Mouse (Mus musculus) stomach, embryonic 14.5 days (tissue): ENCODE measurements around the gene Prkag2. TPM values are rescaled to one million over a fixed set of nuclear protein-coding genes. Genes with fewer than 3 reads are reported as not detected.

Experiments
- ATAC-seq: fragments of 200-750 bp; cut with Nextera tagmentation; 2 replicates; pipeline ENCODE4 v1.8.0; 2017; ENCODE audit warnings: low read depth, moderate TSS enrichment; ENCODE audit not compliant: insufficient number of reproducible peaks, insufficient read depth, low FRiP score
- H3K27ac ChIP-seq: fragments of 300-500 bp; sonication (generic); 2 replicates; pipeline ENCODE4 v1.5.1; 2014; ENCODE audit warnings: mild to moderate bottlenecking, low read length, moderate library complexity, mixed read lengths
- H3K27me3 ChIP-seq: fragments of 300-500 bp; sonication (generic); 2 replicates; pipeline ENCODE4 v1.6.1; 2014; ENCODE audit warnings: low read length, control low read depth, mixed read lengths; ENCODE audit not compliant: control insufficient read depth, insufficient read depth
- H3K36me3 ChIP-seq: fragments of 300-500 bp; sonication (generic); 2 replicates; pipeline ENCODE4 v1.6.1; 2014; ENCODE audit warnings: mild to moderate bottlenecking, control low read depth, low read length, moderate library complexity, mixed read lengths; ENCODE audit not compliant: control insufficient read depth, insufficient read depth
- H3K4me1 ChIP-seq: fragments of 300-500 bp; sonication (generic); 2 replicates; pipeline ENCODE4 v1.6.1; 2014; ENCODE audit warnings: low read length, control low read depth, mixed read lengths; ENCODE audit not compliant: control insufficient read depth, insufficient read depth
- H3K4me2 ChIP-seq: fragments of 300-500 bp; sonication (generic); replicated peaks from 2 replicates; pipeline ENCODE4 v1.6.1; 2014; ENCODE audit warnings: low read depth, low read length, control low read depth
- H3K4me3 ChIP-seq: fragments of 300-500 bp; sonication (generic); 2 replicates; pipeline ENCODE4 v1.5.1; 2014; ENCODE audit warnings: low read depth, low read length, control low read depth
- H3K9ac ChIP-seq: fragments of 300-500 bp; sonication (generic); replicated peaks from 2 replicates; pipeline ENCODE4 v1.6.1; 2014; ENCODE audit warnings: low read depth, mild to moderate bottlenecking, control low read depth, low read length, moderate library complexity, mixed read lengths
- H3K9me3 ChIP-seq: fragments of 300-500 bp; sonication (generic); 2 replicates; pipeline ENCODE4 v1.6.1; 2016; ENCODE audit warnings: low read depth, low read length, control low read depth; ENCODE audit not compliant: control insufficient read depth
- WGBS: fragments of 180-500 bp; shearing (Covaris S2); extraction: QIAGEN DNeasy Blood & Tissue Kit; methylation state at CpG from one replicate; pipeline ENCODE4 v1.1.7; 2014; 5-methylcytosine and 5-hydroxymethylcytosine counted together
- polyA plus RNA-seq: library from polyadenylated mRNA; unstranded; fragments of >200 nt; fragmentation: Nextera tagmentation; extraction: Ambion mirVana; gene quantifications from 2 replicates; pipeline ENCODE4 v1.2.1, GENCODE M21; 2014

Prkag2 gene
- polyA plus RNA-seq, 1 experiment from 2014 or later: 54.7 TPM

DNA sequence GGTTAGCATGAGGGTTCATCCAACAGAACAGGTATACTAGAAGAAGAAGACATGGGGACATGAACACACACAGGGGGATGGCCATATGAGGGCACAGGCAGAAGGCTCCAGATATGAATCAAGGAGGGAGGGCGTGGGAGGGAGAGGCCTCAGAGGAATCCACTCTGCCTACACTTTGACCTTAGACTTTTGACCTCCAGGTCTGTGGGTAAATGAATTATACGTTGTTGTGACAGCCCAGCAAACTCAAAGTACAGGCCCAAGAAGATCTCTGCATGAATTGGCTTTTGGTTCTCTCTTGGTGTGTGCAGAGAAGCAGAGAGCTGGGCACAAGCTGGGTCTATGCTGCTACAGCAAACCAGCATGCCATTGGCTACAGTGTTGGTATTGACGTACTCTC is 65.1 kb downstream of the Prkag2 start:
- ATAC-seq: no peak
- H3K4me3 ChIP-seq: no peak overlapping the region
- WGBS: 65% methylated on average over 3 of the region's 3 CpGs

GRCm38 (mm10) chr5:25031456-25031856 is 69.0 kb downstream of the Prkag2 start:
- Histone ChIP-seq H3K4me1 (peaks cover 15% of the 10 kb centered on the region), H3K4me3 (no peak overlapping the region), H3K9me3 (no peaks in the 10 kb centered on the region), H3K9ac (no peak overlapping the region), H3K36me3 (no peaks in the 10 kb centered on the region), H3K27me3 (no peaks in the 10 kb centered on the region), H3K4me2 (no peak overlapping the region), H3K27ac (no peak overlapping the region)
- WGBS: 58% methylated on average over 4 of the region's 4 CpGs
- ATAC-seq: no peak

More for the DNA sequence above, 65.1 kb downstream of the Prkag2 start:
- H3K9ac ChIP-seq: no peak overlapping the region
- H3K27me3 ChIP-seq: no peaks in the 10 kb centered on the region
- H3K36me3 ChIP-seq: no peaks in the 10 kb centered on the region
- no peak overlapping the region for H3K27ac ChIP-seq
- no peak overlapping the region for H3K4me2 ChIP-seq
- no peaks in the 10 kb centered on the region for H3K9me3 ChIP-seq
- peaks cover 1% of the 10 kb centered on the region; the same call in 1 of the 2 replicates for H3K4me1 ChIP-seq

DNA sequence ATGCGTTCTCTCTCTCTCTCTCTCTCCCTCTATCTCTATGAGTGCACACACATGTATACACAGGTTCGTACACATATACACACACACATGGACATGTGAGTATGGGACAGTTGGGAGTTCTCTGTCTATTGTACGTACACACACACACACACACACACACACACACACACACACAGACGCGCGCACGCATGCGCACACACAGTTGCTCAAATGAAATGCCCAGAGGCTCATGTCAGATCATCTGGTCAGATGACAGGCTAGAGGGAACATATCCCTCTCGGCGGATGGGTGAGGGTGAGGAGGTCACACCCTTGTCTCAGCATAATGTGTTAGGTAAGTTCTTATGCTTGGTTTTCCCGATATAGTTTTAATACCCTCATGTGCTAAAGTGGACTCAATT is 69.4 kb downstream of the Prkag2 start:
- ATAC-seq: no peak
- WGBS: 78% methylated on average over 11 of the region's 11 CpGs
- H3K36me3 ChIP-seq: no peaks in the 10 kb centered on the region
- H3K27me3 ChIP-seq: no peaks in the 10 kb centered on the region
- no peak overlapping the region for H3K27ac ChIP-seq
- no peak overlapping the region for H3K4me2 ChIP-seq
- no peak overlapping the region for H3K9ac ChIP-seq
- peaks cover 15% of the 10 kb centered on the region for H3K4me1 ChIP-seq
- no peak overlapping the region for H3K4me3 ChIP-seq
- no peaks in the 10 kb centered on the region for H3K9me3 ChIP-seq

DNA sequence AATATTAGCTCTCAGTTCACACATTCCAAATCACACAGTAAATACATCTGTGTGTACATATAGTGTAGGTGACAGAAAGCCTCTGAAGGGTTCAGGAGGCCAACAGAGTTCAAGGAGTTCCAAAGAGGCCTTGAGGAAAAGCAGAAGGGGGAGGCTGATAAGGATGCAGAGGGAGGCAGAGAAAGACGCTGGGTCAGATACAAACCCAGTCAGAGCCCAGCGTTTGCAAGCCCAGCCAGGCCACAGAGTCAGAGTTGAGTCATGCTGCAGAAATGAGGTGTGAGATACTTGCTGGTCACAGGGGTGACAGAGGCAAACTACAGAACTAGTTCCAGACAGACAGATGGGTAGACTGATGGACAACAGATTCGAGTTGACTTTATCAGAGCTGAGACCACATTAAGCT is 70.2 kb downstream of the Prkag2 start:
- H3K4me1 ChIP-seq: peaks cover 15% of the 10 kb centered on the region
- peak overlapping the region; percentile 52; the same call in 1 of the 2 replicates for H3K27ac ChIP-seq
- no peaks in the 10 kb centered on the region for H3K36me3 ChIP-seq
- peak; percentile 84 for ATAC-seq
- no peaks in the 10 kb centered on the region for H3K9me3 ChIP-seq
- no peak overlapping the region for H3K9ac ChIP-seq
- WGBS: 33% methylated on average over 3 of the region's 3 CpGs
- no peaks in the 10 kb centered on the region for H3K27me3 ChIP-seq
- H3K4me2 ChIP-seq: no peak overlapping the region
- H3K4me3 ChIP-seq: no peak overlapping the region

DNA sequence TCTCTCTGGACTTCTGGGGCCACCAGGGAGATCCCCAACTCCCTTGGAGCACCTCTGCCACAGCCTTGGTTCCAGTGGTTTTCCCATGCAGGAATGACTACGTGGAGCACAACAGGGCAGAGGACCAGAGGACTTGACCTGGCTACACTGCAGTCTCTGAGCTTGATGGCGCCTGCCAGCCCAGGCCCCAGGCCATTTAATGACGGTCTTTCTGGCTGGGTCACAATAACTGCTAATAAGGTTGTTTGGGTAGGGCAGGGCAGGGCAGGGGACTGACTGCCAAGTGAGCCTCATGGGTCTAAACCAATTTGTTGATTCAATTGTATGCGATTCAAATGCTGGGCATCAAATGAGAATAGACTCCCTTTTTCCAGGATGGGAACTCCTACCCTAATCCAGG is 72.8 kb downstream of the Prkag2 start:
- WGBS: 75% methylated on average over 4 of the region's 4 CpGs
- Histone ChIP-seq H3K4me2 (no peak overlapping the region), H3K9me3 (no peaks in the 10 kb centered on the region), H3K27me3 (no peaks in the 10 kb centered on the region), H3K9ac (no peak overlapping the region), H3K36me3 (no peaks in the 10 kb centered on the region), H3K27ac (no peak overlapping the region), H3K4me1 (peaks cover 15% of the 10 kb centered on the region), H3K4me3 (no peak overlapping the region)
- ATAC-seq: no peak

GRCm38 (mm10) chr5:25025309-25026019 is 75.0 kb downstream of the Prkag2 start:
- no peak overlapping the region for H3K4me3 ChIP-seq
- no peak overlapping the region for H3K4me2 ChIP-seq
- 61% methylated on average over 12 of the region's 12 CpGs for WGBS
- H3K27me3 ChIP-seq: no peaks in the 10 kb centered on the region
- no peaks in the 10 kb centered on the region for H3K9me3 ChIP-seq
- H3K9ac ChIP-seq: no peak overlapping the region
- H3K27ac ChIP-seq: no peak overlapping the region
- ATAC-seq: 0 out of 2 replicates have a peak, but pooled peaks have one; percentile 24
- H3K4me1 ChIP-seq: peaks cover 15% of the 10 kb centered on the region
- H3K36me3 ChIP-seq: no peaks in the 10 kb centered on the region

- no peaks in the 10 kb centered on the region for H3K27me3 ChIP-seq
- H3K4me1 ChIP-seq: no peaks in the 10 kb centered on the region
- no peak overlapping the region for H3K4me2 ChIP-seq
- H3K27ac ChIP-seq: no peak overlapping the region
- H3K36me3 ChIP-seq: no peaks in the 10 kb centered on the region
- H3K9ac ChIP-seq: no peak overlapping the region
- no peak for ATAC-seq
- H3K4me3 ChIP-seq: no peak overlapping the region
- 41% methylated on average over 4 of the region's 4 CpGs for WGBS
- H3K9me3 ChIP-seq: no peaks in the 10 kb centered on the region
Observed at GRCm38 (mm10) chr5:25022904-25023303, 77.5 kb downstream of the Prkag2 start.

DNA sequence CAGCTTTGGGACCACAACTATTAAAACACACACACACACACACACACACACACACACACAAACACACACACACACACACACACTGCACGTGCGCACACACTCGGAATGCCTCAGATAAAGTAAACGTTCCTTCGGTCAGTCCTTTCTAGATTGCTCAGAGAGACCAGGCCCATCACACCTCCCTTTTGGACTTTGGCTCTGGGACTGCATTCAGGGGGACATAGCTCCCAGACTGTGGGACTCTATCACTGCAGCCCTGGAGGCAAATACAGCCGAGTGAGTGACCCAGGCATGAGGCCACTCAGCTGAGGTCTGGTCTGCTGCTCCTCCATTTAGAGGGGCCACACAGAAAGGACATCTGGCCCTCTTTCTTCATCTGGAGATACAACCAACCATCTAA is 81.2 kb downstream of the Prkag2 start:
- WGBS: 42% methylated on average over 6 of the region's 6 CpGs
- H3K9me3 ChIP-seq: no peaks in the 10 kb centered on the region
- H3K9ac ChIP-seq: no peak overlapping the region
- no peak overlapping the region for H3K27ac ChIP-seq
- H3K36me3 ChIP-seq: no peaks in the 10 kb centered on the region
- H3K4me3 ChIP-seq: no peak overlapping the region
- no peaks in the 10 kb centered on the region for H3K4me1 ChIP-seq
- no peak for ATAC-seq
- H3K4me2 ChIP-seq: no peak overlapping the region
- H3K27me3 ChIP-seq: no peaks in the 10 kb centered on the region

DNA sequence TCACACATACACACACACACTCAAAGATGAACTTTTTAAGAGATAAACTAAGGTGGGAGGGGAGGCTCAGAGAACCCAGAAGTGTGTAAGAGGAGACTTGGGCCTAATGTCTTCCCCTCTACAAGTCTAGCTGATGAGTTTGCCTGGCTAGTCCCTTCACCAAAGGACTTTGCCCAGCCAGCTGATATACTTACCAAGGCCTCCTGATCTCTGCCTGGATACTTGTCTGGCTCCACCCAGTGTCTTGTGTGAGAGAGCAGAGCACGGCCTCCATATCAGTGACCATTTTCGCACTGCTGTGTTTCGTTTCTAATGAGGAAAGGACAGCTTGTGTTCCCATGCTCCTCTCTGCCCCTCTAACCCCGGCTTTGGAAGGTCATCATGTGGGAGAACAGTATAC is 88.3 kb downstream of the Prkag2 start:
- no peaks in the 10 kb centered on the region for H3K27me3 ChIP-seq
- peaks cover 6% of the 10 kb centered on the region; the same call in 1 of the 2 replicates for H3K4me1 ChIP-seq
- ATAC-seq: no peak
- H3K4me2 ChIP-seq: no peak overlapping the region
- H3K36me3 ChIP-seq: no peaks in the 10 kb centered on the region
- no peaks in the 10 kb centered on the region for H3K9me3 ChIP-seq
- H3K27ac ChIP-seq: no peak overlapping the region
- WGBS: 83% methylated on average over 4 of the region's 4 CpGs
- no peak overlapping the region for H3K4me3 ChIP-seq
- H3K9ac ChIP-seq: no peak overlapping the region
